Mouse (Mus musculus) midbrain, embryonic 11.5 days (tissue): ENCODE results near the gene Kcna2. TPM values are rescaled to one million over a fixed set of nuclear protein-coding genes. Genes with fewer than 3 reads are reported as not detected.

Source experiments
- ATAC-seq: fragments of 200-750 bp; cut with Nextera tagmentation; 2 replicates; pipeline ENCODE4 v1.8.0; 2017; ENCODE audit warnings: moderate TSS enrichment, moderate library complexity; ENCODE audit not compliant: low FRiP score
- DNase-seq: peaks from one replicate; pipeline ENCODE4 v3.0.0; 2015; ENCODE audit warnings: low spot score; ENCODE audit errors: missing footprints
- H3K27ac ChIP-seq: fragments of 300-500 bp; sonication (generic); 2 replicates; pipeline ENCODE4 v1.5.1; 2014; ENCODE audit warnings: low read depth, low read length
- H3K27me3 ChIP-seq: fragments of 300-500 bp; sonication (generic); 2 replicates; pipeline ENCODE4 v1.6.1; 2014; ENCODE audit warnings: mild to moderate bottlenecking, low read length, moderate library complexity, mixed read lengths; ENCODE audit not compliant: control insufficient read depth, insufficient read depth
- H3K36me3 ChIP-seq: fragments of 300-500 bp; sonication (generic); 2 replicates; pipeline ENCODE4 v1.6.1; 2014; ENCODE audit warnings: mild to moderate bottlenecking, low read length, moderate library complexity, mixed read lengths; ENCODE audit not compliant: control insufficient read depth, insufficient read depth
- H3K4me1 ChIP-seq: fragments of 300-500 bp; sonication (generic); 2 replicates; pipeline ENCODE4 v1.6.1; 2014; ENCODE audit warnings: low read length; ENCODE audit not compliant: control insufficient read depth, insufficient read depth
- H3K4me2 ChIP-seq: fragments of 300-500 bp; sonication (generic); 2 replicates; pipeline ENCODE4 v1.6.1; 2014; ENCODE audit warnings: mild to moderate bottlenecking, moderate library complexity
- H3K4me3 ChIP-seq: fragments of 300-500 bp; sonication (generic); 2 replicates; pipeline ENCODE4 v1.5.1; 2014; ENCODE audit warnings: low read depth, low read length
- H3K9ac ChIP-seq: fragments of 300-500 bp; sonication (generic); 2 replicates; pipeline ENCODE4 v1.6.1; 2014; ENCODE audit warnings: low read length
- H3K9me3 ChIP-seq: fragments of 300-500 bp; sonication (generic); 2 replicates; pipeline ENCODE4 v1.6.1; 2016; ENCODE audit warnings: low read length; ENCODE audit not compliant: control insufficient read depth
- WGBS: fragments of 180-500 bp; shearing (Covaris S2); extraction: QIAGEN DNeasy Blood & Tissue Kit; methylation state at CpG from one replicate; pipeline ENCODE4 v1.1.7; 2014; 5-methylcytosine and 5-hydroxymethylcytosine counted together
- polyA plus RNA-seq: library from polyadenylated mRNA; unstranded; fragments of >200 nt; fragmentation: Nextera tagmentation; extraction: Ambion mirVana; gene quantifications from 2 replicates; pipeline ENCODE4 v1.2.1, GENCODE M21; 2014

Kcna2 gene
- 0.18 and 0.28 TPM in 2 replicates for polyA plus RNA-seq

- WGBS, result 3% methylated on average over 16 of the region's 16 CpGs
- Histone ChIP-seq H3K9me3 (no peaks in the 10 kb centered on the region), H3K9ac (peak within 1 kb of the TSS; percentile 70), H3K4me2 (peak within 1 kb of the TSS; percentile 85), H3K27ac (no peak within 1 kb of the TSS), H3K4me3 (peak within 1 kb of the TSS; percentile 52), H3K4me1 (peaks cover 3% of the 10 kb centered on the region; the same call in 1 of the 2 replicates), H3K36me3 (no peaks in the 10 kb centered on the region), H3K27me3 (peaks cover 26% of the 10 kb centered on the region)
- peak; percentile 88 for DNase-seq
- peak; percentile 47 for ATAC-seq
These were observed at the start of gene Kcna2 for GRCm38 (mm10) chr3:107100811-107101455. Gene Kcna2 (plus strand): TSS chr3:107101146.

DNA sequence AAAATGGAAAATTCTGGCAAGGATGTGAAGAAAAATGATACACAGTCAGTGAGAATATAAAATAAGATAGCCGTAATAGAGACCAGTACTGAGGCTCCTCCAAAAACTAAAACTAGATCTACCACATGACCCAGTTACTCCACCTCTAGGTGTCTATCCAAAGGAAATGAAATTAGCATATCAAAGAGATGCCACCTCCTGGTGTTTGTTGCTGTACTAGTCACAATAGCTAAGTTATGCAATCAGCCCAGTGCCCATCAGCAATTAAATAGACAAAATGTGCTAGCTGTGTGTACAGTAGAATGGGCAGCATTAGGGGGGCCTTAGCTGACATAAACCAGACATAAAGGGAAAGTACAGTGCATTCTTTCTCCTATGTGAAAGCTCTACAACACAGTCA lies 39.5 kb upstream of the Kcna2 start:
- Histone ChIP-seq H3K27ac (no peak overlapping the region), H3K4me2 (no peak overlapping the region), H3K4me3 (no peak overlapping the region), H3K9me3 (no peaks in the 10 kb centered on the region), H3K4me1 (peaks cover 2% of the 10 kb centered on the region; the same call in 1 of the 2 replicates), H3K27me3 (no peaks in the 10 kb centered on the region), H3K9ac (no peak overlapping the region), H3K36me3 (no peaks in the 10 kb centered on the region)
- no peak for ATAC-seq
- no peak for DNase-seq
- 90% methylated on average over 1 of the region's 1 CpGs for WGBS

- H3K9ac ChIP-seq, result no peak overlapping the region
- no peaks in the 10 kb centered on the region for H3K27me3 ChIP-seq
- 79% methylated on average over 1 of the region's 1 CpGs for WGBS
- H3K9me3 ChIP-seq, result no peaks in the 10 kb centered on the region
- H3K4me1 ChIP-seq, result peaks cover 2% of the 10 kb centered on the region; the same call in 1 of the 2 replicates
- no peak overlapping the region for H3K4me3 ChIP-seq
- ATAC-seq, result no peak
- no peaks in the 10 kb centered on the region for H3K36me3 ChIP-seq
- no peak overlapping the region for H3K4me2 ChIP-seq
- H3K27ac ChIP-seq, result no peak overlapping the region
- no peak for DNase-seq
These were observed 38.2 kb upstream of the Kcna2 start for GRCm38 (mm10) chr3:107062771-107063170.

GRCm38 (mm10) chr3:107065510-107066095 lies 35.3 kb upstream of the Kcna2 start:
- no peak overlapping the region for H3K27ac ChIP-seq
- 65% methylated on average over 6 of the region's 6 CpGs for WGBS
- peak; percentile 54; the same call in 1 of the 2 replicates for ATAC-seq

GRCm38 (mm10) chr3:107066165-107066850 lies 34.6 kb upstream of the Kcna2 start:
- Histone ChIP-seq H3K4me2 (no peak overlapping the region), H3K9me3 (no peaks in the 10 kb centered on the region), H3K27me3 (no peaks in the 10 kb centered on the region), H3K4me3 (no peak overlapping the region), H3K9ac (no peak overlapping the region), H3K27ac (no peak overlapping the region), H3K4me1 (peaks cover 2% of the 10 kb centered on the region; the same call in 1 of the 2 replicates), H3K36me3 (no peaks in the 10 kb centered on the region)
- ATAC-seq, result no peak
- no peak for DNase-seq
- 83% methylated on average over 7 of the region's 7 CpGs for WGBS

More at GRCm38 (mm10) chr3:107065510-107066095, 35.3 kb upstream of the Kcna2 start:
- no peak for DNase-seq
- H3K27me3 ChIP-seq, result no peaks in the 10 kb centered on the region
- H3K4me2 ChIP-seq, result no peak overlapping the region
- H3K9ac ChIP-seq, result no peak overlapping the region
- peaks cover 2% of the 10 kb centered on the region; the same call in 1 of the 2 replicates for H3K4me1 ChIP-seq
- H3K9me3 ChIP-seq, result no peaks in the 10 kb centered on the region
- H3K36me3 ChIP-seq, result no peaks in the 10 kb centered on the region
- H3K4me3 ChIP-seq, result no peak overlapping the region

DNA sequence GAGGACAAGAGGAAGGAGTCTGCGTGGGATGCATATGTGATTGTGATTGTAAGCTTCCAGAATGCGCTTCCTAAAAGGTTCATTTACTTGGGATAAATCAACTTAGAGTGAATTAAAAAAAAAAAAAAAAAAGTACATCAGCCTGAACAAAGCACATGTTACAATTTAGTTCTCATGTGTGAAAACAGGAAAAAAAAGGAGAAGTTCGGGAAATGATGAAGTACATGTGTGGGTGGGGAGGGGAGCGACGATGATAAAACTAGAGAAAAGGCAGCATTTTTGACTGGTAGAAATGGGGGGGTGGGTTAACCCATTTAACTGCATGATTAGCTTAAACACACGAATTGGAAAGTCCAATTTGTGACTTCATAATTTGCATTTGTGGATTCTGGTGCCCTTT lies 33.7 kb upstream of the Kcna2 start:
- H3K27ac ChIP-seq, result no peak overlapping the region
- no peaks in the 10 kb centered on the region for H3K9me3 ChIP-seq
- WGBS, result 84% methylated on average over 6 of the region's 6 CpGs
- no peaks in the 10 kb centered on the region for H3K27me3 ChIP-seq
- H3K36me3 ChIP-seq, result no peaks in the 10 kb centered on the region
- H3K4me3 ChIP-seq, result no peak overlapping the region
- peaks cover 2% of the 10 kb centered on the region; the same call in 1 of the 2 replicates for H3K4me1 ChIP-seq
- DNase-seq (no peak), ATAC-seq (no peak)
- no peak overlapping the region for H3K4me2 ChIP-seq
- H3K9ac ChIP-seq, result no peak overlapping the region

DNA sequence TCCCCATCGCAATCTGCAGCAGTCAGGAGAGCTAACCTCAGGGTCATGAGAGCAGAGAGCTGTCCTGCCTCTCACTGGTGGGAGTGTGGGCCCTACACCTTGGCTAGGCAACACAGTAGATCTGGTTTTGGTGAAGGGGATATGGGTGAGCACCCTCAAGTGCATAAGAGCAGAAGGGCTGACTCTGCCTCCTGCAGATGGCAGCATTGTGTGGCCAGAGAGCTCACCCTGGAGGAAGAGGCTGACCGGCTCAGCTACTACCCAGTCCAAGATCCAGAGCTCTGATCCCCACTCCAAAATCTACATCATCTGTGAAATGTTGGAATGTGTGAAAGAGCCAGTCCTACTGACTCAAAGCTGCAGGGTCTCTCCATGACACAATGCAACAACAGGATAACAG lies 27.1 kb upstream of the Kcna2 start:
- WGBS, result 74% methylated on average over 2 of the region's 2 CpGs

DNA sequence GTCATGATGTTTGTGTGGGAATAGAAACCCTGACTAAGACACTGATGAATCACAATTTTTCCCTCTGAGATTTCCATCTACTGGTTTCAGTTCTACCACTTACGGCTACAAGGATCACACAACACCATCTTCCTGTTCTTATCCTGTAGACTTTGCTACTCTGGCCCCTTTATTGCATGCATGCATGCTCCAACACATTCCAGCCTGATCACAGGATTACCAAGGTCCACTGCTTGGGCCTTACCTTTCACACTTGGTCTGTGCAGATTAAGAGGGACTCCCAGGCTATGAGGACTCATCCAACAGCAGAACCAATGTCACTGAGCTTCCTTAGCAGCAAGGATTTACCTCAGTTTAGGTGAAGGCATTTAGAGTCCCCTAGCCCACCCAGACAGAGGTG lies 25.2 kb upstream of the Kcna2 start:
- no peak overlapping the region for H3K27ac ChIP-seq
- H3K4me2 ChIP-seq, result no peak overlapping the region
- DNase-seq (no peak), ATAC-seq (no peak)
- no peak overlapping the region for H3K4me3 ChIP-seq
- no peaks in the 10 kb centered on the region for H3K27me3 ChIP-seq
- no peaks in the 10 kb centered on the region for H3K36me3 ChIP-seq
- WGBS, result 86% methylated on average over 1 of the region's 1 CpGs
- H3K9ac ChIP-seq, result no peak overlapping the region
- no peaks in the 10 kb centered on the region for H3K4me1 ChIP-seq
- no peaks in the 10 kb centered on the region for H3K9me3 ChIP-seq

More for the DNA sequence above, 27.1 kb upstream of the Kcna2 start:
- Histone ChIP-seq H3K27me3 (no peaks in the 10 kb centered on the region), H3K36me3 (no peaks in the 10 kb centered on the region), H3K27ac (no peak overlapping the region), H3K4me3 (no peak overlapping the region), H3K9me3 (no peaks in the 10 kb centered on the region), H3K4me2 (no peak overlapping the region), H3K4me1 (no peaks in the 10 kb centered on the region), H3K9ac (no peak overlapping the region)
- no peak for DNase-seq
- ATAC-seq, result no peak

DNA sequence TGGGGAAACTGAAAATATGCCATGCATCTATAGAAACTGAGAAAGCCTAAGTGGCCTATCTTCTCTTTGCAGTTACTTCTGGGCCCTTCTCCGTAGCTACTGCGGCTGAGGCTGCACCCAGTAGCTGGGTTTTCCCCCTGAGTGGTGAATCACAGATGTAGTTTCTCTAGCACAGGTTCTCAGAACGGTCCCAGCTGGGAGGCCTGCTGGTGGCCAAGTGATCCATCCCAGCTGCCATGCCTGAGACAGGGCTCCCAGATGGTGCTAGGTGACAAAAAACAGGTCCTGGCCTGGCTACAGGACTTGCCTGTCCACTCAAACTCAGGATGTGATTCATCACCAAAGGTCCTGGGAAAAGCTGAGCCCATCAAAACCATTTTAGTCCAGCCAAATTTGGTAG lies 24.3 kb upstream of the Kcna2 start:
- no peak for ATAC-seq
- WGBS, result 83% methylated on average over 3 of the region's 3 CpGs
- Histone ChIP-seq H3K4me3 (no peak overlapping the region), H3K27me3 (no peaks in the 10 kb centered on the region), H3K4me1 (no peaks in the 10 kb centered on the region), H3K9me3 (no peaks in the 10 kb centered on the region), H3K4me2 (no peak overlapping the region), H3K36me3 (no peaks in the 10 kb centered on the region), H3K9ac (no peak overlapping the region), H3K27ac (no peak overlapping the region)
- DNase-seq, result no peak
